Mouse (Mus musculus) midbrain, embryonic 13.5 days (tissue): ENCODE results near the gene Susd1. TPM values are rescaled to one million over a fixed set of nuclear protein-coding genes. Genes with fewer than 3 reads are reported as not detected.

Source experiments
- ATAC-seq: fragments of 200-750 bp; cut with Nextera tagmentation; 2 replicates; pipeline ENCODE4 v1.8.0; 2017; ENCODE audit warnings: mild to moderate bottlenecking, moderate TSS enrichment, moderate library complexity
- H3K27ac ChIP-seq: fragments of 300-500 bp; sonication (generic); 2 replicates; pipeline ENCODE4 v1.5.1; 2015; ENCODE audit warnings: inconsistent platforms, mild to moderate bottlenecking, moderate library complexity
- H3K27me3 ChIP-seq: fragments of 300-500 bp; sonication (generic); 2 replicates; pipeline ENCODE4 v1.6.1; 2015; ENCODE audit warnings: mild to moderate bottlenecking, inconsistent platforms
- H3K36me3 ChIP-seq: fragments of 300-500 bp; sonication (generic); 2 replicates; pipeline ENCODE4 v1.6.1; 2015; ENCODE audit warnings: mild to moderate bottlenecking, inconsistent platforms
- H3K4me1 ChIP-seq: fragments of 300-500 bp; sonication (generic); replicated peaks from 2 replicates; pipeline ENCODE4 v1.6.1; 2015; ENCODE audit warnings: inconsistent platforms
- H3K4me2 ChIP-seq: fragments of 300-500 bp; sonication (generic); replicated peaks from 2 replicates; pipeline ENCODE4 v1.6.1; 2015; ENCODE audit warnings: moderate library complexity, mild to moderate bottlenecking, inconsistent platforms
- H3K4me3 ChIP-seq: fragments of 300-500 bp; sonication (generic); replicated peaks from 2 replicates; pipeline ENCODE4 v1.5.1; 2015; ENCODE audit warnings: mild to moderate bottlenecking, inconsistent platforms
- H3K9ac ChIP-seq: fragments of 300-500 bp; sonication (generic); replicated peaks from 2 replicates; pipeline ENCODE4 v1.6.1; 2015; ENCODE audit warnings: mild to moderate bottlenecking, inconsistent platforms
- H3K9me3 ChIP-seq: fragments of 300-500 bp; sonication (generic); 2 replicates; pipeline ENCODE4 v1.6.1; 2016; ENCODE audit warnings: mild to moderate bottlenecking, inconsistent platforms
- WGBS: fragments of 180-500 bp; shearing (Covaris S2); methylation state at CpG from one replicate; pipeline ENCODE4 v1.1.7; 2015; 5-methylcytosine and 5-hydroxymethylcytosine counted together
- polyA plus RNA-seq: library from polyadenylated mRNA; unstranded; fragments of >200 nt; fragmentation: Nextera tagmentation; extraction: Ambion mirVana; gene quantifications from 2 replicates; pipeline ENCODE4 v1.2.1, GENCODE M21; 2015

Gene Susd1
- polyA plus RNA-seq, 1 experiment from 2014 or later, result 1.4 TPM

- H3K9me3 ChIP-seq, result no peaks in the 10 kb centered on the region
- no peaks in the 10 kb centered on the region for H3K27me3 ChIP-seq
- H3K27ac ChIP-seq, result no peak overlapping the region
- H3K4me1 ChIP-seq, result peaks cover 2% of the 10 kb centered on the region; the same call in 1 of the 2 replicates
- H3K9ac ChIP-seq, result no peak overlapping the region
- no peaks in the 10 kb centered on the region for H3K36me3 ChIP-seq
- no peak overlapping the region for H3K4me3 ChIP-seq
- peak; percentile 75; the same call in 1 of the 2 replicates for ATAC-seq
- H3K4me2 ChIP-seq, result no peak overlapping the region
- 55% methylated on average over 5 of the region's 5 CpGs for WGBS
Measured at GRCm38 (mm10) chr4:59372546-59373157, 65.8 kb downstream of the Susd1 start.

- no peak for ATAC-seq
- no peaks in the 10 kb centered on the region for H3K27me3 ChIP-seq
Measured at GRCm38 (mm10) chr4:59371910-59372309, 66.5 kb downstream of the Susd1 start.

GRCm38 (mm10) chr4:59369941-59370340 is 68.5 kb downstream of the Susd1 start:
- WGBS, result 94% methylated on average over 2 of the region's 2 CpGs

More at GRCm38 (mm10) chr4:59371910-59372309, 66.5 kb downstream of the Susd1 start:
- no peak overlapping the region for H3K27ac ChIP-seq
- no peak overlapping the region for H3K9ac ChIP-seq
- H3K4me2 ChIP-seq, result no peak overlapping the region
- WGBS, result 95% methylated on average over 5 of the region's 5 CpGs
- no peaks in the 10 kb centered on the region for H3K36me3 ChIP-seq
- no peaks in the 10 kb centered on the region for H3K9me3 ChIP-seq
- no peak overlapping the region for H3K4me3 ChIP-seq
- peaks cover 2% of the 10 kb centered on the region; the same call in 1 of the 2 replicates for H3K4me1 ChIP-seq

GRCm38 (mm10) chr4:59368118-59368517 is 70.3 kb downstream of the Susd1 start:
- H3K4me3 ChIP-seq, result no peak overlapping the region
- H3K9ac ChIP-seq, result no peak overlapping the region
- H3K4me2 ChIP-seq, result no peak overlapping the region
- H3K36me3 ChIP-seq, result no peaks in the 10 kb centered on the region
- H3K9me3 ChIP-seq, result no peaks in the 10 kb centered on the region
- no peak overlapping the region for H3K27ac ChIP-seq
- H3K4me1 ChIP-seq, result peaks cover 2% of the 10 kb centered on the region; the same call in 1 of the 2 replicates
- no peaks in the 10 kb centered on the region for H3K27me3 ChIP-seq
- WGBS, result 89% methylated on average over 9 of the region's 9 CpGs
- ATAC-seq, result no peak

More at GRCm38 (mm10) chr4:59369941-59370340, 68.5 kb downstream of the Susd1 start:
- H3K9ac ChIP-seq, result no peak overlapping the region
- no peak overlapping the region for H3K27ac ChIP-seq
- no peak for ATAC-seq
- peaks cover 2% of the 10 kb centered on the region; the same call in 1 of the 2 replicates for H3K4me1 ChIP-seq
- H3K36me3 ChIP-seq, result no peaks in the 10 kb centered on the region
- H3K4me3 ChIP-seq, result no peak overlapping the region
- H3K9me3 ChIP-seq, result no peaks in the 10 kb centered on the region
- no peaks in the 10 kb centered on the region for H3K27me3 ChIP-seq
- H3K4me2 ChIP-seq, result no peak overlapping the region

GRCm38 (mm10) chr4:59366206-59366605 is 72.2 kb downstream of the Susd1 start:
- H3K27me3 ChIP-seq, result no peaks in the 10 kb centered on the region
- WGBS, result 92% methylated on average over 9 of the region's 9 CpGs
- H3K27ac ChIP-seq, result no peak overlapping the region
- H3K36me3 ChIP-seq, result no peaks in the 10 kb centered on the region
- no peaks in the 10 kb centered on the region for H3K9me3 ChIP-seq
- H3K9ac ChIP-seq, result no peak overlapping the region
- no peak for ATAC-seq
- H3K4me3 ChIP-seq, result no peak overlapping the region
- H3K4me1 ChIP-seq, result no peaks in the 10 kb centered on the region
- no peak overlapping the region for H3K4me2 ChIP-seq

- no peak overlapping the region for H3K4me2 ChIP-seq
- H3K4me1 ChIP-seq, result no peaks in the 10 kb centered on the region
- H3K9ac ChIP-seq, result no peak overlapping the region
- no peak overlapping the region for H3K4me3 ChIP-seq
- H3K9me3 ChIP-seq, result no peaks in the 10 kb centered on the region
- H3K27me3 ChIP-seq, result no peaks in the 10 kb centered on the region
- 93% methylated on average over 12 of the region's 12 CpGs for WGBS
- ATAC-seq, result no peak
- no peaks in the 10 kb centered on the region for H3K36me3 ChIP-seq
- H3K27ac ChIP-seq, result no peak overlapping the region
Measured at GRCm38 (mm10) chr4:59365571-59365970, 72.9 kb downstream of the Susd1 start.

GRCm38 (mm10) chr4:59364229-59365173 is 73.9 kb downstream of the Susd1 start:
- no peak; the same call in 1 of the 2 replicates for ATAC-seq

GRCm38 (mm10) chr4:59363041-59363440 is 75.4 kb downstream of the Susd1 start:
- no peak for ATAC-seq

More at GRCm38 (mm10) chr4:59364229-59365173, 73.9 kb downstream of the Susd1 start:
- no peak overlapping the region for H3K27ac ChIP-seq
- no peaks in the 10 kb centered on the region for H3K36me3 ChIP-seq
- H3K9me3 ChIP-seq, result no peaks in the 10 kb centered on the region
- H3K27me3 ChIP-seq, result no peaks in the 10 kb centered on the region
- no peak overlapping the region for H3K9ac ChIP-seq
- H3K4me2 ChIP-seq, result no peak overlapping the region
- no peak overlapping the region for H3K4me3 ChIP-seq
- no peaks in the 10 kb centered on the region for H3K4me1 ChIP-seq
- WGBS, result 69% methylated on average over 10 of the region's 10 CpGs

GRCm38 (mm10) chr4:59360704-59361103 is 77.7 kb downstream of the Susd1 start:
- no peak for ATAC-seq

More at GRCm38 (mm10) chr4:59363041-59363440, 75.4 kb downstream of the Susd1 start:
- no peaks in the 10 kb centered on the region for H3K27me3 ChIP-seq
- H3K4me3 ChIP-seq, result no peak overlapping the region
- WGBS, result 77% methylated on average over 9 of the region's 9 CpGs
- H3K9me3 ChIP-seq, result no peaks in the 10 kb centered on the region
- H3K4me2 ChIP-seq, result no peak overlapping the region
- no peak overlapping the region for H3K9ac ChIP-seq
- H3K27ac ChIP-seq, result no peak overlapping the region
- H3K36me3 ChIP-seq, result no peaks in the 10 kb centered on the region
- H3K4me1 ChIP-seq, result no peaks in the 10 kb centered on the region

GRCm38 (mm10) chr4:59359921-59360320 is 78.5 kb downstream of the Susd1 start:
- ATAC-seq, result no peak
- Histone ChIP-seq H3K4me1 (no peaks in the 10 kb centered on the region), H3K9me3 (no peaks in the 10 kb centered on the region), H3K4me2 (no peak overlapping the region), H3K36me3 (no peaks in the 10 kb centered on the region), H3K9ac (no peak overlapping the region), H3K27ac (no peak overlapping the region), H3K4me3 (no peak overlapping the region), H3K27me3 (no peaks in the 10 kb centered on the region)
- 85% methylated on average over 8 of the region's 8 CpGs for WGBS

More at GRCm38 (mm10) chr4:59360704-59361103, 77.7 kb downstream of the Susd1 start:
- Histone ChIP-seq H3K4me1 (no peaks in the 10 kb centered on the region), H3K9me3 (no peaks in the 10 kb centered on the region), H3K36me3 (no peaks in the 10 kb centered on the region), H3K9ac (no peak overlapping the region), H3K4me3 (no peak overlapping the region), H3K27me3 (no peaks in the 10 kb centered on the region), H3K4me2 (no peak overlapping the region), H3K27ac (no peak overlapping the region)
- 2% methylated on average over 15 of the region's 15 CpGs for WGBS

GRCm38 (mm10) chr4:59358960-59359359 is 79.5 kb downstream of the Susd1 start:
- Histone ChIP-seq H3K9ac (no peak overlapping the region), H3K4me2 (no peak overlapping the region), H3K27ac (no peak overlapping the region), H3K9me3 (no peaks in the 10 kb centered on the region), H3K4me1 (no peaks in the 10 kb centered on the region), H3K27me3 (no peaks in the 10 kb centered on the region), H3K36me3 (no peaks in the 10 kb centered on the region), H3K4me3 (no peak overlapping the region)
- no peak for ATAC-seq
- WGBS, result 87% methylated on average over 10 of the region's 10 CpGs

- no peak for ATAC-seq
- Histone ChIP-seq H3K4me2 (no peak overlapping the region), H3K4me1 (no peaks in the 10 kb centered on the region), H3K27me3 (no peaks in the 10 kb centered on the region), H3K36me3 (no peaks in the 10 kb centered on the region), H3K4me3 (no peak overlapping the region), H3K9me3 (no peaks in the 10 kb centered on the region), H3K27ac (no peak overlapping the region), H3K9ac (no peak overlapping the region)
- WGBS, result 45% methylated on average over 1 of the region's 1 CpGs
Measured at GRCm38 (mm10) chr4:59355421-59355820, 83.0 kb downstream of the Susd1 start.
